Mouse (Mus musculus): ENCODE measurements around the gene Pbx3. TPM values are rescaled to one million over a fixed set of nuclear protein-coding genes. Genes with fewer than 3 reads are reported as not detected.

Gene Pbx3
- total and polyA plus RNA-seq, 2 experiments from 2014 or later: 49.2 to 83.2 TPM

DNA sequence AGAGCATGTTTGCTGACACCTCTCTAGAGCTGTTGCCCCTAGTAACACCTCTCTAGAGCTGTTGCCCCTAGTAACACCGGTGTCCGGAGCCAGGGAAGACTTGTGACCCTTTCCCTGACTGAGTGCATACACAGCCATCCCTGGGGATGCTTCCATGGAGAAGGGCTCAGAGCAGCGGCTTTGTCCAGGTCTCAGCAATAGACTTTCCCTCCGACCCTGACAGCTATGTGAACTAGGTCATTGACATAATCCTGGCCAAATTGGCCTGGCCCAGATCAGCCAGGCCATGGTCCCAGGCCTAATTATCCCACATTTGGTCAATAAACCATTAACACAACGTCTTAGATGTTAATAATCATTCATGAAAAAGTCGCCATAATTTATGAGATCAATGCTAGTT lies 219.6 kb downstream of the Pbx3 start:
- no peak overlapping the region for H3K4me2 ChIP-seq (ENCODE audit: low read depth)
- ATAC-seq: no peak
- H3K36me3 ChIP-seq (ENCODE audit: insufficient read depth): no peaks in the 10 kb centered on the region
- whole genome bisulfite sequencing: 68% methylated on average over 6 of the region's 6 CpGs
- H3K27me3 ChIP-seq (ENCODE audit: insufficient read depth, low read length): no peaks in the 10 kb centered on the region
- H3K4me1 ChIP-seq (ENCODE audit: insufficient read depth): no peaks in the 10 kb centered on the region
- no peaks in the 10 kb centered on the region for H3K9me3 ChIP-seq (ENCODE audit: low read length)
- no peak overlapping the region for H3K27ac ChIP-seq (ENCODE audit: low read depth, low read length)
- TF ChIP-seq CTCF (IDR thresholded peaks at IDR 0.05; ENCODE audit: low read depth): no peak
- no peak for DNase-seq
- no peak overlapping the region for H3K4me3 ChIP-seq (ENCODE audit: low read depth, low read length)
- H3K9ac ChIP-seq: no peak overlapping the region

DNA sequence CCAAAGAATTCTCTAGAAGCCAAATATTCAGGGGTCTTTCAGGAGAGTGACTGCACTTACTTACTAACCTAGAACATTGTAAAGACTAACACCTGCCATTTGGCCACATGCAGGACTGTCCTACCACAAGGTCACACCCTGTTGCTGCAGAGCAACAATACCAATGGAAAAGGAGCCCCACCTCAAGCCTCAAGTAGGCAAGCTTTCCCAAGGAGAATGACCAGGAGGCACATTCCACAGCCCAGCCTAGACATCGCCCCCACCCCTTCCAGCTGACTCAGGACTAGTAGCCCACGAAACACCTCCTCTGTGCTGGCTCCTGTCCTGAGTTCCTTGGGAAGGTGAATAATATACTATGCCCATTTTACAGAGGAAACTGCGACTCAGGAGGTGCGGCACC lies 222.4 kb downstream of the Pbx3 start:
- no peaks in the 10 kb centered on the region for H3K4me1 ChIP-seq (ENCODE audit: insufficient read depth)
- H3K4me3 ChIP-seq (ENCODE audit: low read depth, low read length): no peak overlapping the region
- H3K27ac ChIP-seq (ENCODE audit: low read depth, low read length): no peak overlapping the region
- DNase-seq: no peak
- H3K27me3 ChIP-seq (ENCODE audit: insufficient read depth, low read length): no peaks in the 10 kb centered on the region
- no peaks in the 10 kb centered on the region for H3K9me3 ChIP-seq (ENCODE audit: low read length)
- no peak for TF ChIP-seq CTCF (IDR thresholded peaks at IDR 0.05; ENCODE audit: low read depth)
- no peak overlapping the region for H3K4me2 ChIP-seq (ENCODE audit: low read depth)
- H3K36me3 ChIP-seq (ENCODE audit: insufficient read depth): no peaks in the 10 kb centered on the region
- no peak for ATAC-seq
- H3K9ac ChIP-seq: no peak overlapping the region
- WGBS: 82% methylated on average over 4 of the region's 4 CpGs

DNA sequence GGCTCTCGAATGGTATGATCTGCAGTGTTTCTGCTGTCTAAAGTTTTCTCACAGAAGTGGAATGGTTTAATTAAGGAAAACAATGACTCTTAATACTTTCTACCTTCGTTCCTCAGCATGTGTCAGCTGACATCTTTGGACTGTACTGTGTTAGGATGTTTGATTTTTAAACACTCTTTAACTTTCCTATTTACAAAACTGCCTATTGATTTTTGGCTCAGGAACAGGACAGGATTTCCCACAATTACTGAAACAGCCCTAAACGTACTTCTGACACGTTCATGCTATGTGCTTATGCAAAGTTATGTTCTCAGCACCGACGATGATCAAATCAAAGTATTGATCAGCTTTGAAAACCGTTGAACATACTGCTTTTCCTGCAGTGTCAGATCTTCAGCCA lies 224.7 kb downstream of the Pbx3 start:
- WGBS: 67% methylated on average over 7 of the region's 7 CpGs
- TF ChIP-seq CTCF (IDR thresholded peaks at IDR 0.05; ENCODE audit: low read depth): no peak
- no peaks in the 10 kb centered on the region for H3K27me3 ChIP-seq (ENCODE audit: insufficient read depth, low read length)
- no peaks in the 10 kb centered on the region for H3K4me1 ChIP-seq (ENCODE audit: insufficient read depth)
- no peak overlapping the region for H3K27ac ChIP-seq (ENCODE audit: low read depth, low read length)
- DNase-seq: no peak
- ATAC-seq: no peak
- no peak overlapping the region for H3K4me3 ChIP-seq (ENCODE audit: low read depth, low read length)
- H3K36me3 ChIP-seq (ENCODE audit: insufficient read depth): no peaks in the 10 kb centered on the region
- H3K9ac ChIP-seq: no peak overlapping the region
- H3K9me3 ChIP-seq (ENCODE audit: low read length): no peaks in the 10 kb centered on the region
- no peak overlapping the region for H3K4me2 ChIP-seq (ENCODE audit: low read depth)

DNA sequence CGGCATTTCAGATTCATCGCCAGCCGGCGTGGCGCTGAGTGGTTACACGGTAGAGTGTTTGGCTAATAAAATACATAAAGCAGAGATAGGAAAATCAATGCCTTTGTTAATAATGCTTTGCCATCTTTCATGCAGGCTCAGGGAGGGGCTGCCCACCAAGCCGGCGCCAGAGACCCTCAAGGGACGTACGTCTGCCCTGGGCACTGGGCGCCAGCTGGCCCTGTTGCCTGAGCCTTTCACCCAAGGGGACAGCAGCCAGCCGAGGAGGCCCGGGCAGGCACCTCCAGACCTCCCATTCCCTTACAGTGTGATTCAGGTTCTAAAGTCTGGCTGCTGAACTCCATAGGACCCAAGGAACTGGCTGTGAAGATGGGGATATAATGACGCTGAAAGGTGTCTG lies 225.5 kb downstream of the Pbx3 start:
- Histone ChIP-seq H3K9ac (no peak overlapping the region), H3K9me3 (ENCODE audit: low read length) (no peaks in the 10 kb centered on the region), H3K4me3 (ENCODE audit: low read depth, low read length) (no peak overlapping the region), H3K27me3 (ENCODE audit: insufficient read depth, low read length) (no peaks in the 10 kb centered on the region), H3K27ac (ENCODE audit: low read depth, low read length) (no peak overlapping the region), H3K4me2 (ENCODE audit: low read depth) (no peak overlapping the region), H3K4me1 (ENCODE audit: insufficient read depth) (no peaks in the 10 kb centered on the region), H3K36me3 (ENCODE audit: insufficient read depth) (no peaks in the 10 kb centered on the region)
- 84% methylated on average over 14 of the region's 14 CpGs for WGBS
- TF ChIP-seq CTCF (IDR thresholded peaks at IDR 0.05; ENCODE audit: low read depth): no peak
- ATAC-seq (no peak), DNase-seq (no peak)

DNA sequence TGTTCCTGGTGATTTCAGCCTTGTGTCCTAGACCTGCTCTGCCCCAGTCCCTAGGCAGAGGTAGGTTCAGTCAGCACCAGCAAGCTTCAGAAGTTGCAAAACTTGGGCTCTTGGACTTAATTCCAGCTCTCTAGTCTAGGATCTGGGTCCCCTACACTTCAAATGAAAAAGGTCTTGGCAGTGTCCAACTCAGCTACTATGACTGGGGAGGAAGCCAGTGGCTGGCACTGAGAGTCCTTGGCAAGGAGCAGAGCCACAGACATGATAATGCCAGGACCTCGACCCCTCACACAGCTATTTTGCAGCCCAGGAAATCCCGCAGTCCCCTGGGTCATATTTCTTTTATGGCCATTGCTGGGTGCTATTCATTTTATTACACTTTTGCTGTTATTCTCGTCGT lies 225.9 kb downstream of the Pbx3 start:
- Histone ChIP-seq H3K4me2 (ENCODE audit: low read depth) (no peak overlapping the region), H3K27me3 (ENCODE audit: insufficient read depth, low read length) (no peaks in the 10 kb centered on the region), H3K9ac (no peak overlapping the region), H3K9me3 (ENCODE audit: low read length) (no peaks in the 10 kb centered on the region), H3K36me3 (ENCODE audit: insufficient read depth) (no peaks in the 10 kb centered on the region), H3K4me3 (ENCODE audit: low read depth, low read length) (no peak overlapping the region), H3K4me1 (ENCODE audit: insufficient read depth) (no peaks in the 10 kb centered on the region), H3K27ac (ENCODE audit: low read depth, low read length) (no peak overlapping the region)
- WGBS: 76% methylated on average over 4 of the region's 4 CpGs
- DNase-seq (no peak), ATAC-seq (no peak)
- TF ChIP-seq CTCF (IDR thresholded peaks at IDR 0.05; ENCODE audit: low read depth): no peak

DNA sequence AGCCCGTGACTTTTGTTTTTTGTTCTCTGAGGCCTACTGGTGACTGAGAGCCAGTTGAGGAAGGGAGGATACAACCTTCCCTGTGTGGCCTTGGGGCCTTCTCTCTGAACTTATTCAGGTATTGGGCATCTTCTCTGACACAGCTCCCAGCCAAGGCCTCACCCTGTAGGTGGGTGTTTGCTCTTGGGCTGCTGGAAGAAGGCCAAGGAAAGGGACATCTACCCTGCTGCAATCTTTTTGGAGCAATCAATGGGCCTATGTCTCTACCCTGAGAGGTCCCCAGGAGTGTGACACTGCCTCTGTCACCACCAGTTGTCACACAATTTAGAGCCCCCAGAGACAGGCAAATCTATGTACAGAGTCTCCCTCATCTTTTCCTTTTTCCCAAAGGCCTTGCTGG lies 226.5 kb downstream of the Pbx3 start:
- H3K36me3 ChIP-seq (ENCODE audit: insufficient read depth): no peaks in the 10 kb centered on the region
- H3K27ac ChIP-seq (ENCODE audit: low read depth, low read length): no peak overlapping the region
- ATAC-seq (no peak), DNase-seq (no peak)
- H3K9ac ChIP-seq: no peak overlapping the region
- no peak overlapping the region for H3K4me2 ChIP-seq (ENCODE audit: low read depth)
- 81% methylated on average over 1 of the region's 1 CpGs for WGBS
- H3K4me3 ChIP-seq (ENCODE audit: low read depth, low read length): no peak overlapping the region
- no peaks in the 10 kb centered on the region for H3K4me1 ChIP-seq (ENCODE audit: insufficient read depth)
- no peaks in the 10 kb centered on the region for H3K9me3 ChIP-seq (ENCODE audit: low read length)
- H3K27me3 ChIP-seq (ENCODE audit: insufficient read depth, low read length): no peaks in the 10 kb centered on the region
- TF ChIP-seq CTCF (IDR thresholded peaks at IDR 0.05; ENCODE audit: low read depth): no peak

DNA sequence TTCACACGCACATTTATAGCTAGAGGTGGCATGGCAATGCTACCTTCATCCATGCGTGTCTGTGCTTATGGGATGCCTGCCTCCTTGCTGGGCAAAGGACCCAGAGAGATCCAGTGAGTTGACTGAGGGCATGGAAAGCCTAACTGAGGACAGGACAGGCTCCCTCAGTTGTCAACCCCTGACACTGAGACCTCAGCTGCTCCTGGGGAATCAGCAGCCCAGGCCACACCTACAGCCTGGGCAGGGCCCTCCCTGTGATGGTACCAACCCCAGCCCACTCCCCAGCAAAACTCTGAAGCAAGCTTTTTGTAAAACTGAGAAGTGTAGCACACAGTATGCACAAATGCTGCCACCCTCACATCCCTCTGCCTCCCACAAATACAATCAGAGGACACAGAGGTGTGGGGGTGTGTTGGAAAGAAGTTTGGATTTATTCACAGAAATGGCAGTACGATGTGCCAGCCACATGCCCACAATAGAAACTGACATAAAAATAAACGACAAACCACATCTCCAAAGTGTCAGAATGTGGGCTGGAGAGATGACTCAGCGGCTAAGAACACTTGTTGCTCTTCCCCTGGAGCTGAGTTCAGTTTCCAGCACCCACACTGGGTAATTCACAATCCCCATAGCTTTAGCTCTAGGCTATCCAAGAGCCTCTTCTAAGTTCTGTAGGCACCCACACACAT lies 233.3 kb downstream of the Pbx3 start:
- H3K9me3 ChIP-seq (ENCODE audit: low read length): no peaks in the 10 kb centered on the region
- no peak overlapping the region for H3K27ac ChIP-seq (ENCODE audit: low read depth, low read length)
- no peak for TF ChIP-seq CTCF (IDR thresholded peaks at IDR 0.05; ENCODE audit: low read depth)
- H3K9ac ChIP-seq: no peak overlapping the region
- H3K4me3 ChIP-seq (ENCODE audit: low read depth, low read length): no peak overlapping the region
- ATAC-seq: no peak
- H3K4me1 ChIP-seq (ENCODE audit: insufficient read depth): no peaks in the 10 kb centered on the region
- WGBS: 87% methylated on average over 5 of the region's 5 CpGs
- H3K36me3 ChIP-seq (ENCODE audit: insufficient read depth): no peaks in the 10 kb centered on the region
- H3K27me3 ChIP-seq (ENCODE audit: insufficient read depth, low read length): no peaks in the 10 kb centered on the region
- no peak overlapping the region for H3K4me2 ChIP-seq (ENCODE audit: low read depth)
- DNase-seq: no peak
